Mouse (Mus musculus) spleen, adult 18-20 months (tissue): ENCODE results near the gene Fndc4.

ENCODE experiments used
- DNase-seq, 2 experiments: peaks; one replicate each; pipeline ENCODE4 v3.0.0; 2022; ENCODE audit warnings: mixed read lengths in 2 of 2

Gene Fndc4

DNA sequence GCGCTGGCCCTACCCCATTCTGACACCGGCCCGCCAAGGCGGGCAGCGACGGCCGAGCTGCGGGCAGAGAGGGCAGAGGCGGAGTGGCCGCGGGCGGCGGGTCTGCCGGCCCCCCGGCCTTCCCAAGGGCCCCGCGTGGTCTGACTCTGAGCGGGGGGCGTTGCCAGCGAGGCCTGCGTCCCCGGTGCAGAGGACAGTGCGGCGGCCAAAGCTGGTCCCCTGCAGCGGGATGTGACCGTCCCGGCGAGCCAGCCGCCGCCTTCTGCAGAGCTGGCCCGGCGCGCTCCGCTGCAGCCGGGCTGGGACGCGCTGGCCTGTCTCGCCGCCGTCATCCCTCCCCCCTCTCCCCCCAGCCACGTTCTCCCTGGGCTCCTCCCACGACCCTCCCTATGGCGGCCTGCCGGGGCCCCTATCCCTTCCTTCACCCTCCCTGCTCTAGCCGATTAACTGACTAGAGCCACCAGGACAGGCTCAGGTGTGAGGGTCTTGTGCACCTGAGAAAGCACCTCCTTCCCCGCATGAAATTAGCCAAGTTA, at the start of gene Fndc4:
TSS of gene Fndc4 (minus strand) at position 475 of the 536 bp plus-strand sequence.
- DNase-seq = no peak

DNA sequence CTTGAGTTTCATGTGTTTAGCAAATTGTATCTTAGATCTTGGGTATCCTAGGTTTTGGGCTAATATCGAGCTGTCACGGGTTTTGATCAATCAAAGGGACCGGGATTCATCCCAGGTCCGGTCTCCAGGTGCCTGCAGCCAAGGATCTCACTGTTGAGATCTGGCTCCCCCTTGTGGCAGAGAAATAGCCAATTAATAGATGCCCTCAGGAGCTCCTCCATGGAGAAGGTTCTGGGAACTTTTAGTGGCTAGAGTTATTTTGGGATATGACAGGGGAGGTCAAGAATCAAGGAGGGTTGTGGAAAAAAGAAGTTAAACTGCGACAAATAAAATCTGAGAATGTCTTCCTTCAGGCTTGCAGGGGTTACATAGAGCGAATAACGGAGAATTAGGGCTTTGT, 32.4 kb upstream of the Fndc4 start:
- peak in 1 of 2 experiments; percentile 38 for DNase-seq

DNA sequence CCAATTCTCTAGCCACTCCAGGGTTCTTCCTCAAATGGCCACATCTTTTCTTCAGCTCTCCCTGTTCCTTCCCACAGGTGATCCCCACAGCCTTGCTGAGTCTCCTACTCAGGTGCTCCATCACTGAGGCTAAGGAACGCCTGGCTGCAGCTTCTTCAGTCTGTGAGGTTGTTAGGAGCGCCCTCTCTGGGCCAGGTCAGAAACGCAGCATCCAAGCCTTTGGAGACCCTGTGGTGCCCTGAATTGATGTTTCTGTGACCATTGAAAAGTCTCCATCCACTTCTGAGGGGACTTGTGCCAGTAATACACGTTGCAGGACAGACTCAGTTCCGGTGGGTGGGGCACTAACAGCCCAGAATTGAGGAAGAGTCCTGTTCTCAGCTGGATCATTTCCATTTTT, 31.0 kb upstream of the Fndc4 start:
- peak in 1 of 2 experiments; percentile 9 for DNase-seq

DNA sequence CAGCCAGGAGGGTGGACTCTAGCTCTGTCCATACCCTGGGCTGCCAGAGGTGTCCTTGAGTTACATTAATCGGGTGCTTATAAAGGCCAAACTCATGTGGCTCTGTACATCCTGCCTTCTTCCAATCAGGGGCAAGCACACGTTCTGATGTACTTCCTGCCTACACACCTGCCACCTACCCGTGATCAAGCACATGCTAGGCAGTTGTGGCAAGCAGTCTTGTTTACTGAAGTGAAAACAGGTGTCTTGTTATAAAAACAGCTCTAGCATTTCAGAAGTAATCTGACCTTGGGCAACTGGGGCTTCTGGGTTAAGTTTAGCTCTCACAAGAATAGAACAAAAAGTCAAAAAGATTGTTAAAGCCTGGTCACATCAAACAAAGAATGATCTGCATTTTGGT, 28.2 kb upstream of the Fndc4 start:
- no peak for DNase-seq

DNA sequence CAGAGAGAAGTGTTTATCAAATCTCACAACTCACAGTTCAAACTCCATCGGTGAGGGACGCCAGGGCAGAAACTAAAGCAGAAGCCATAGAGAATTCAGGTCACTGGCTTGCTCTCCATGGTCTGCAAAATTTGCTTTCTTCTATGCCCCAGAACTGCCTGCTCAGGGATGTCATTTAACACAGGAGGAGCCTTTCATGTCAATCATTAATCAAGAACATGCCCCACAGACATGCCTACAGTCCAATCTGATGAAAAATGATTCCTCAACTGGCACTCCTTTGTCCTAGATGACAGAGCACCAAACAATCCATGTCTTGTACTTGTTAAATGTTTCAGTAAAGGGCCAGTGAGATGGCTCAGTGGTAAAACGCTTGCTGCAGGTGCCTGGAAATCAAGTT, 26.9 kb upstream of the Fndc4 start:
- DNase-seq = no peak

DNA sequence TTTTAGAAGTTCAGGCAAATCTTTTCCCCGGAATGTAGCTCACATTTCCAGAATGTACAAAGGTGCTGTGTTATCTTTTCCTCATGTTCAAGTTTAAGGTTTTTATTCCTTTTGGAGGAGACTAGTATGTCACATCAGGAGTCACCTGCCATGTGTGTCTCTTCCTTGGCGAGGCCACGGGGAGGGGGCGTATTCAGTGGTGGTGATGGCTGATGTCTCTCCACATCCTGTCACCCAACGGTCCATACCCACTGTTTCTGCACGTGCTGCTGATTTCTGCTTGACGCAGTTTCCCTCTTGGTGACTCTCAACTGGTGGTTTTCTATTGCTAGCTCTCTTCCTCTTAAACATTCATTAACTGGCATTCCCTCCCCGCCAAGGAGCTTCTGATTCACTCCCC, 16.9 kb upstream of the Fndc4 start:
- DNase-seq = no peak

DNA sequence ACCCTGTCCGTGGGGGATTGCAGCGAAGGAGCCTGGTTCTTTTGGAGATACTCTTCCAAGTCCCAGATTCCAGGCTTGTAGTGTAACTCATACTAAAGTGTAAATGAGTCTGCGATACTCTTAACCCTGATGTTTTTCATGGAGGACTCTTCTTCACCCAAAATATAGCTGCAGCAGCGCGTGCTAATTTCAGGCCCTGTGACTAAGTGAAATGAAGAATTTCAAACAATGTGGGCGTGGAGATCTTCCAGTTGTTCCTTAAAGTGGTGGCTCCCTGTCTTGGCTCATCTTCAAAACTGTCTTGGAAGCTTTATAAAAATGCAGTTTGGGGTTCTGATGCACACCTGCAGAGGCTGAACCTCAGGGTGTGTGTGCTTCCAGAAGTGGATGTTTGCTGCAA, 7.2 kb upstream of the Fndc4 start:
- DNase-seq = no peak

DNA sequence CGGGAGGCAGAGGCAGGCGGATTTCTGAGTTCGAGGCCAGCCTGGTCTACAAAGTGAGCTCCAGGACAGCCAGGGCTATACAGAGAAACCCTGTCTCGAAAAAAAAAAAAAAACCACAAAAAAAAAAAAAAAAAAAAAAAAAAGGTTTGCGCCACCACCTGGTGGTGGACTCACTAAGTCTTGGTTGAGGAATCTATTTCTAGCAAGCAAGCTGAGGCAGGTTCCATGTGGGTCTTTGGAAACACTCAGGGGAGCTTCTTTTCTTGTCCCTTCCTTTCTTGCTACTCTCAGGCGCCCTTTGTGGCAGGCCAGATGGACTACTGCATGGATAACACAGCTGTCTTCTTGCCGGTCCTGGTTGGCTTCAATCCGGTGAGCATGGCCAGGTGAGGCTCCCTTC, 6.0 kb upstream of the Fndc4 start:
- no peak for DNase-seq

DNA sequence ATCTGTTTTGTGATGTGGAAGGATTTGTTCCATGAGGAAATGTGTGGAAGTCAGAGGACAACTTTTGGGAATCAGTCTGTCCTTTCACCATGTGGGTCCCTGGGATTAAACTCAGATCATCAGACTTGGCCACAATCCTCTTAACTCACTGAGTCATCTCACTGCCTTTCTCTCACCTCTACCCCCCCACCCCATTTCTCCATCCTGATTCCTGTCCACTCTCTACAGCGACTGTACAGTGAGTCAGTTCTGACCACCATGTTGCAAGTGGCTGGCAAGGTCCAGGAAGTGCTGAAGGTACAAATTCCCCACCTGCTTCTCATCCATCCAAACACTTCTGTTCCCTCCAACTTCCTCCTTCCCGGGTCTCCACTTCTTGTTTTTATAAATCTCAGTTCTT, 2.6 kb upstream of the Fndc4 start:
- DNase-seq = no peak

DNA sequence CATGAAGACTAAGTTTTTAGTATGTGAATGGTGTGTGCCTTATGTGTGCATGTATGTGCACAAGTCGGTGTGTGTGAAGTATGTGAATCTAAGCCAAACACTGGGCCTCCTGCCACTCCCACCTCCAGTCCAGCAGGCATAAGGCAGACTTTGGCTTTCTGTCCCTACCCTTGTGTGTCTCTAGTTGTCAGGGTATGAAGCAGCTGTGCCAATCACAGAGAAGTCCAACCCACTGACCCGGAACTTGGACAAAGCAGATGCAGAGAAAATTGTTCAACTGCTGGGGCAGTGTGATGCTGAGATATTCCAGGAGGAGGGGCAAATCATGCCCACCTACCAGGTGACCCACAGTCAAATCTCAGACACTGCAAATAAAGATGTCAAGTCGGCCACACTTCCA, 2.1 kb upstream of the Fndc4 start:
- DNase-seq = no peak

DNA sequence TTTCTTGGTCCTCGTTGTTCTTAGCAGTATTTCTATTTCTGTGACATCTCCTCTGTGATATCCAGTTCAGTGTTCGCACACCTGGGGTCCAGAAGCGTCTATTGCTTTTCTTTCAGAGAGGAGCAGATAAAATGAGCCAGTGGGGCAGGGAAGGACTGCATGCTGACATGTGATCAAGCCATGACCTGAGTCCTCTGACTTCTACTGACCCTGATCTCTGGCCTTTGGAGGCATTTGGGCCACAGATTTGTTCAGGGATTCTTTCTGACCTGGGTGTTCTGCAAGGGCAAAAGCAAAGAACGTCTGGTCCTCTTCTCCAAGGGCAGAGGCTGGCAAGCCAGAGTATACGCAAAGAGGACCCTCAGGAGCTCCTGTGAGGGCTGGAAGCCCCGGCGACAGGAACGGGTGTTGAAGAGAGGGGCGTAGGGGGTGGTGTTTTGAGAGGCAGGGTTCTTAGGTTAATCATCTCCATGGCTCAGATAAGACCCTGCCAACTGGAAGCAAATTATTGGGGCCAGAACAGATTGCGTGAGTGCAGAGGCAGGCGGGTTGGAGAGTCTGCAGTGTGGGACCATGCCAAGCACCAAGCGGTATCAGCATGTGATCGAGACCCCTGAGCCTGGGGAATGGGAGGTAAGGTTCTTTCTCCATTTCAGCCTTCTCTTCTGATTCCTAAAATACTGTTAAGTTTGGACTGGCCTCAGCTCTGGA, 1.3 kb upstream of the Fndc4 start, which contains the start of gene Gckr:
TSS of gene Gckr (plus strand) at position 397 of the 711 bp plus-strand sequence.
- no peak for DNase-seq

DNA sequence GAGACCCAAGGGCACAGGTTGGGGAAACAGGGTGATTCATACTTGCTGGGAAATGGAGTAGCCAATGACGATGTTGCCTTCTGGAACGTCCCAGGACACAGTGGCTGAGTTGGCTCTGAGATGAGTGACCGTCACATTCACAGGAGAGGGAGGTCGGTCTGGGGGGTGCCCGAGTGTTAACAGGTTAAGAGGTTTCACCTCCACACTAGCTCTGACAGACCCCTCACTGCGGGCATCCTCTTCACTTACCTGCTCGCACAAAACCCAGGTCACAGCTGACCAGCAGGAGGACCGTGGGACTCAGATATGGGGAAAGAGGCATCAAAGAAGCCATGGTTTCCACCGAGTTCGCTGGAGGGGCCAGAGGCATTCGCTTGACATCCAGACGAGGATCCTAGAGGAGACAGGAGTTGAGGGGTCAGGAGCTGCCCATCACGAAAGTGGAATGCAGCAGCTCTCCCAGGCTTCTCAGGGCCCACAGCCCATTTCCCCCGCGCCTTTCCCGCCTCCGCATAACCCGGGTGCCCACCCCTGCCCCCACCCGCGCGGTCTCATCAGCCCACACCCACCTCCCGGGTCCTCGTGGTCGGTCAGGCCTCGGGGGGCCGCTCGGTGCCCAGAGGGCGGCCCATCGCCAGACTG, 795 bp downstream of the Fndc4 start:
- no peak for DNase-seq

DNA sequence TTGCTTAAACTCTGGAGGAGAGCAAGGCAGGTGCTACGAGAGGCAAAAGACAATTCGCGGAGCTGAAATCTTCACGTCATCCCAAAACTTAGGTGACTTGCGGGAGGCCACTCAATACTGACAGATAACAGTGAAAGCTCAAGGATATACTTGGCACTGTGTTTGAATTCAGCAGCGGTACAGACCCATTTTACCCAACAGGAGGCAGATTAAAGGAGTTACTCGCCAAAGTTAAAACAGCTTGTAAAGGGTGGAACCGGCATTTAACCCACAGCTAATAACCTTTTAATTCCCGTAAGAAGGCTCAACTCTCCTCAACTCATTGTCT, 4.6 kb downstream of the Fndc4 start:
- DNase-seq = no peak

DNA sequence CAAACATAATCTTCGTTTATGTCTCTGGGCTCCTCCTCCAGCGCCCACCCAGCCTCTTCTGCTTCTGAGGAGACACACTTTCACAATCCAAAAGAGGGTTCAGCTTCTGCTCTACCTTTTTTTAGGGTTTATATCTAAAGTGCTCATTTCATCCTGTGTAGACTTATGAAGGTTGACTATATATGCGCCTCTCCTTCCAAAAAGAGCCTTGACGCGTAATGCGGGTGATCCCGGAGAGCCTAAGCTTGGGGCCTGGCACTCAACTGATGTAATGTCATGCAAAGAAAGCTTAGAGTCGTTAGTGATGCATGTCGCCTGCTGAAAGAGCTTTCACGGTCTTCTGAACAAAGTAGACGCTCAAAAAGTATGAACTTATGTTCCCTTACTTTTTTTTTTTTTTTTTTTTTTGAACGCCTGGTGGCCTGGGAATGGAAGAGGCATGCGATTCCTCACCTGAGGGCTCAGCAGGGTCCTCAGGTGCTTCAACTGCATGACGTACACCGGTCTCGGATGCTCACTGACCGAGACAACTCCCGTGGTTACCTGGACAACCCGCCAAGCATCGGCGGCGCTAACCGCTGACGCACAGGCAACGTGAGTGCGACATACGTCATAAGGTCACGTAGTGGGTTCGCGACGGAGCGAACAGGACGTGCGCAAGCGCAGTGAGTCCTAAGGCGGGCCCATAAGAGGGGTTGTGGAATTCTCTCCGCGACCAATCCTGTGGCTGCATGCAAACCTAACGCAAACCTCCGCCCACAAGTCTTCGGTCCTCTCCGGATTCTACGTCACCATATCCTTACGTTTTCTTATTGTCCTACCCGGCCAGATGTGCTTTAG, 5.1 kb downstream of the Fndc4 start, which contains the start of gene Ift172:
TSS of gene Ift172 (minus strand) at position 596 of the 840 bp plus-strand sequence.
- peak; percentile 88 to 94 for DNase-seq

DNA sequence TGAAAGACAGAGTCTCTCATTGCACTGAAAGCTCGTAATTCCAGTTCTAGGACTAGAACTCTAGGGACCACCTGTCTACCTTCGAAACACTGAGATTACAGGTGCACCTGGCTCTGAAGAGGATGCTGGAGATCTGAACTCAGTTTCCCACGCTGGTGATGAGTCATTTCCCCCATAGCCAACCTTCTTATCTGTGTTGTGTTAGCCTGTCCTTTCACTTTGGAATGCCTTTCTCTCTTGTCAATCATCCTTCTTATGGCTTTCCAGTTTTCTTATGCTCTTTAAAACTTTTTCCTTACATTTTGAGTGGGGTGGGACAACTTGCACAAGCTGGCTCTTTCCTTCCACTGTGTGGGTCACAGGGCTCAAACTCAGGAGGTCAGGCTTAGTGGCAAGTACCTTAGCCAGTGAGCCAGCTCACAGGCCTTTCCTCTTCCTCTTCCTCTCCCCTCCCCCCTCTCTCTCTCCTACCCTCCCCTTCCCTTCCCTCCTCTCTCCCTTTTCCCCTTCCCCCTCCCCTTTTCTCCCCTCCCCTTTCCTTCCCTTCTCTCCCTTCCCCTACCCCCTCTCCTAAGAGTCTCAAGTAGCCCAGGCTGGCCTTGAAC, 6.2 kb downstream of the Fndc4 start:
- no peak for DNase-seq

DNA sequence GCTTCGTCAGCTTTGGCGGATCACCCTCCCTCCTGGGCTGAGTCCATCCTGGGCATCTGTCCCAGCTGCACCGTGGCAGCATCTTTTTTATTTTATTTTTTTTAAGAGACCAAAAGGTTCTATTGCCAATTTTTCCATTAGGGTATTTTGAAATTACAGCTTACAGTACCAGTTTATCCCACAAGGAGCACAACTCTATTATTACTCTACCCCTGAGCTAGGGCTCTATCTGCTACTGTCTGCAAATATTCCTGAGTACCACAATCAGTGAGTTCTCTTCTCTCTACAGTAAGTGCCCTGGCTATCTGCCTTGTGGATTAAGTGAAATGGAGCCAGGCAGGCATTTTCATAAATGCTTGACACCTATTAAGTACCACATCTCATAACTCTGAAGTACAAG, 7.2 kb downstream of the Fndc4 start:
- no peak for DNase-seq

DNA sequence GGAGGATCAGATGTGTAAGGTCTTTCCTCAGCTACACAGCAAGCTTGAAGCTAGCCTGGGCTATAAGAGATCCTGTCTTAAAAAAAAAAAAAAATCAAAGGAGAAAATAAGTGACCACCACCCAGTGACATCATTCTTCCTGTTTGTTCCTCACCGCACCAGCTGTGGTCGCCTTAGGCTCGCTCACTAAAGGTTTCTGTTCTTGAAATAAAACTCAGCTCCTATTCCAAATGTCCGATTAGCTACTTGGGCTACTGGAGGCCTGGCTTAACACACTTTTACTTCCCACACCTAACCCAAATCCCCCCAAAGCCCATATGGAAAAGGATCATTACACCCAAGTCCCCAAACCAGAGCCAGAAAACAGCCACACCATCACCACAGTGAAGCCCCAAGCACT, 7.7 kb downstream of the Fndc4 start:
- no peak for DNase-seq

DNA sequence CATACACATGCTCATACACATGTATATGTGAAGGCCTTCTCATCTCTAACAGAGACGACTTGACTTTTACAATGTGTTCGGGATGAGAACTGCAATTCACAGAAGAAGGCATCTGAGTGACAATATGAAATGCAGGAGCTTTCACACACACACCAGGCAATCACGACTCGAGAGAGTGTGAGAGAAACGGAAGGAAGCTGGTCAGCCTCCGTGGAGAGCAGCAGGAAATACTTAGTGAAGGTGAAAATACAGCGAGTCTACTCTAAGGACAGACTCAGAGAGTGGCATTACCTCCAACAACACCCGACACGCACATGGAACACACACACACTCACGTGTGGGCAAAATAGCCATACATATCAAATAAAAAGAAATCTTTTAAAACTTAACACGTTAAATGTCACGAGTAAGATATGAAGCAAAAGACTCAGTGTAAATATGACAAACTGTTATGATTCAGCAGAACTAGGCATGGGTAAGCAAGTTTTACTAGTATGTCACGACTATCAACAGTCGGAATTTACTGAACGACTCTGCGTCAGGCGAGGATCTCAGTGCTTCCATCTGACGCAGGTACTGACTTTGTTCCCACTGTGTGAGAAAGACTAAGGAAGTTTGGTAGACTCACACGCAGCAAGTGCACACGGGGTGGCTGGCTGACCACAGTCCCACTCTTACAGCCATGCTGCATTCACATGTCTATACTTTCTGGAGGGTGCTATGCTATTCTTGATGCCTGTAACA, 16.5 kb downstream of the Fndc4 start:
- peak in 1 of 2 experiments; percentile 22 for DNase-seq

DNA sequence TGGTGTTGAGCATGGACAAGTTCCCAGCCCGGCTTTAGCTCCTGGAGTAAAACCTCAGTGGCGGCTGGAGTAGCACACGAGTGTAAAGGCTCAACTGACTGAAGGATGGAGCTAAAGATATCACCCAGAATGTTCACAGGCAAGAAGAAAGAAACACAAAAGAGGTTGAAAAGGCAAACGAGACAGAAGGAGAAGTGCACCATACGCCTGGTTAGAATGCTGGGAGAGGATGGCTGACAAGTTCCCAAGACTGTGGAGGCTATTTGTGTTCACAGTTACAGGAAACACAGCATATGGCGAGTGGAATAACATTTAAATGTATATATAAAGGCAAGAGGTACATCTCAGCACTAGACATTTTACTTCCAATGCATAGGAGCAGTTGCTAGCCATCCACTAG, 22.9 kb downstream of the Fndc4 start:
- DNase-seq = no peak

DNA sequence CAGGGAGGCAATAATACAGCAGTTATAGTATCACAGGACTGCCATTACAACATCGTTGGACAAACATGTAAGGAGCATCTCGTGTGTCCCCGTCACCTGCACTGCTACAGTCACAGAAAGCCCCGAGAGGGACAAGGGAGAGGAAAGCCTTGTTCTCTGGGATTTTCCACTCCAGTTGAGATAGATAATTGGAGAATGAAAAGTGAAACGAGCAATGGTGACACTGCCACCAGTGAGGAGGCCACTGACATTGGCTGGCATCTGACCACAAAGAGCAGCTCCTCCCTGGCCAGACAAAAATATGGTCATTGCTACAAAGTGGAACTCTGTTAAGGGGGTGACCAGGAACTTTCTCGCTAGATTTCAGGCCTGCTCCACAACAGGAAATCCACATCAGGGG, 28.2 kb downstream of the Fndc4 start:
- DNase-seq = no peak

DNA sequence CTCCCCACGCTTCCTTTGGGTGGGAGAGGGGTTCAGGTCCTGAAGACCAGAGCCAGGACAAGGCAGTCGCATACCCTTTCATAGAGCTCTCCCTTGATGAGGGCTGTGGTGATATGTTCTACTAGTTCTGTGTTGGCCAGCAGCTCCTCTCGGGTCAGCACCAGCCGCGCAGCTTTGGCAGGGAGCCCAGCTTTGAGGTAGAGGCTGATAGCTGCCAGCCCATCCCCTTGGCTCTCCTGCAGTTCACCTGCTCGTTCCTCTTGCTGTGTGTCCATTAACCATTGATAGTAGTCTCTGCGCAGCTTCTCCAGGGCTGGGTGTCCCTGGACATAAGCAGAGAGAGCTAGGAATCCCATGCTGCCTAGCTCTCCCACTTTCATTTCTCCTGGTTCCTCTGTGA, 29.8 kb downstream of the Fndc4 start:
- DNase-seq = no peak

DNA sequence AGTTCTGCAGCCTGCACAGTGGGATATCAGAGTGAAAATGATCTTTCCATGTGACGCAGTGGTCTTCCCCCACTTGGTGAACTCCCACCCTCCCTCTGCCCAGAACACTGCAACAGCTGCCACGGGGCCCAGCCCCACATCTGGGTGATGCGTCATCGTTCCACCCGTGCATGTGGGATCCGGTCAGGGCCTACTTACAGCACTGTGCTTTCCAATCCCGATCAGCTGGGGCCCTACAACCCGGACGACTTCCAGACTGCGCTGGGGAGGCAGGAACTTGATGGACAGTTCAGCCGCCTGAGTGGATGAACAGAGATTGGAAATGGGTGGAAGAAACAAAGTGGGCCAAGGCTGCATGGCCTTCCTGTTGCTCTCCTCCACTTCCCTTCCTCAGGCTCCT, 38.3 kb downstream of the Fndc4 start:
- DNase-seq = no peak
